Mouse (Mus musculus): ENCODE data around the gene Polm. TPM values are rescaled to one million over a fixed set of nuclear protein-coding genes. Genes with fewer than 3 reads are reported as not detected.

Polm gene
- polyA plus RNA-seq, 1 experiment from 2014 or later = 5.1 TPM

DNA sequence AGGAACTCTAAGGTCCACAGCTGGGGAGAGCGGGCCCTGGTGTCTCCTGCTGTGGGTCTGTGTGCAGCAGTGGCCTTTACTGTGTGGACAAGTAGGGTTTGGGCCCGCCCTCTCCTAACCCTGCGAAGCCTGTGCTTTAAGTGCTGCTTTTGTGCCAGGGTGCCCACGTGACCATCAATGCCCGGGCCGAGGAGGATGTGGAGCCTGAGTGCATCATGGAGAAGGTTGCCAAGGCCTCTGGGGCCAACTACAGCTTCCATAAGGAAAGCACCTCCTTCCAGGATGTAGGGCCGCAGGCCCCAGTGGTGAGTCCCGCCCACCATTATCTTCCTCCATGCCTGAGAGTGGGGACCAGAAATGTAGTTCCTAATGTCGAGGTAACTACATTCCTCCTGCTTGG is 42.5 kb downstream of the Polm start:
- Histone ChIP-seq H3K36me3 (ENCODE audit: control insufficient read depth, insufficient read depth, low read length) (peaks cover 49% of the 10 kb centered on the region), H3K4me2 (ENCODE audit: low read depth, low read length) (no peak overlapping the region), H3K27me3 (ENCODE audit: control insufficient read depth, insufficient read depth, low read length) (no peaks in the 10 kb centered on the region), H3K4me3 (ENCODE audit: low read depth, low read length) (no peak overlapping the region), H3K27ac (ENCODE audit: low read depth, low read length) (no peak overlapping the region), H3K4me1 (ENCODE audit: control insufficient read depth, insufficient read depth, low read length) (no peaks in the 10 kb centered on the region), H3K9me3 (ENCODE audit: control insufficient read depth, low read length) (no peaks in the 10 kb centered on the region), H3K9ac (replicated peaks; ENCODE audit: low read depth, low read length) (no peak overlapping the region)
- no peak for ATAC-seq (ENCODE audit: low read depth)
- 90% methylated on average over 9 of the region's 9 CpGs for WGBS

DNA sequence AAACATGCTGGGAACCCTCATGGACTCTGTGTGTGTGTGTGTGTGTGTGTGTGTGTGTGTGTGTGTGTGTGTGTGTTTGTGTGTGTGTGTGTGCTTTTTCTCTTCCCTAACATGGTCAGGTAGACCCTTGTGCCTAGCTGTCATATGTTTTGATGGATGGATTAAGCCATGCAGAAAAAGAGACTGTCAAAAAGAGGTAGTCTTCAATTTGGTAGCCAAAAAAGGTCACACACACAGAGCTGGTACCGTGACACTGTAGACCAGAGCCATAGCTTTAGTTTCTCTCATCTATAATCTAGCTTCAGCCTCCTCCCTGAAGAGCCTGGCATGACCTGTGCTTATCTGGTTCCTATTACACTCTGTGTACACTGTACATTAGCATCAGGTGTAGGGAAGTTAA is 47.4 kb downstream of the Polm start:
- 96% methylated on average over 1 of the region's 1 CpGs for WGBS
- no peaks in the 10 kb centered on the region for H3K27me3 ChIP-seq (ENCODE audit: control insufficient read depth, insufficient read depth, low read length)

GRCm38 (mm10) chr11:5789754-5790333 is 48.0 kb downstream of the Polm start:
- Histone ChIP-seq H3K36me3 (ENCODE audit: control insufficient read depth, insufficient read depth, low read length) (peaks cover 8% of the 10 kb centered on the region), H3K27ac (ENCODE audit: low read depth, low read length) (no peak overlapping the region), H3K4me3 (ENCODE audit: low read depth, low read length) (no peak overlapping the region), H3K4me1 (ENCODE audit: control insufficient read depth, insufficient read depth, low read length) (peaks cover 14% of the 10 kb centered on the region), H3K9me3 (ENCODE audit: control insufficient read depth, low read length) (no peaks in the 10 kb centered on the region), H3K27me3 (ENCODE audit: control insufficient read depth, insufficient read depth, low read length) (no peaks in the 10 kb centered on the region), H3K9ac (replicated peaks; ENCODE audit: low read depth, low read length) (no peak overlapping the region), H3K4me2 (ENCODE audit: low read depth, low read length) (peak overlapping the region; percentile 77)
- WGBS = 91% methylated on average over 3 of the region's 3 CpGs
- ATAC-seq (ENCODE audit: low read depth) = no peak

More for the DNA sequence above, 47.4 kb downstream of the Polm start:
- no peaks in the 10 kb centered on the region for H3K9me3 ChIP-seq (ENCODE audit: control insufficient read depth, low read length)
- H3K27ac ChIP-seq (ENCODE audit: low read depth, low read length) = no peak overlapping the region
- peaks cover 14% of the 10 kb centered on the region for H3K4me1 ChIP-seq (ENCODE audit: control insufficient read depth, insufficient read depth, low read length)
- no peak overlapping the region for H3K4me3 ChIP-seq (ENCODE audit: low read depth, low read length)
- peaks cover 14% of the 10 kb centered on the region for H3K36me3 ChIP-seq (ENCODE audit: control insufficient read depth, insufficient read depth, low read length)
- H3K9ac ChIP-seq (replicated peaks; ENCODE audit: low read depth, low read length) = no peak overlapping the region
- H3K4me2 ChIP-seq (ENCODE audit: low read depth, low read length) = no peak overlapping the region
- no peak for ATAC-seq (ENCODE audit: low read depth)

GRCm38 (mm10) chr11:5789071-5789753 is 48.6 kb downstream of the Polm start:
- ATAC-seq (ENCODE audit: low read depth) = no peak
- Histone ChIP-seq H3K9ac (replicated peaks; ENCODE audit: low read depth, low read length) (peak overlapping the region; percentile 90), H3K27me3 (ENCODE audit: control insufficient read depth, insufficient read depth, low read length) (no peaks in the 10 kb centered on the region), H3K9me3 (ENCODE audit: control insufficient read depth, low read length) (no peaks in the 10 kb centered on the region), H3K4me2 (ENCODE audit: low read depth, low read length) (peak overlapping the region; percentile 77), H3K27ac (ENCODE audit: low read depth, low read length) (peak overlapping the region; percentile 76), H3K4me1 (ENCODE audit: control insufficient read depth, insufficient read depth, low read length) (peaks cover 14% of the 10 kb centered on the region), H3K4me3 (ENCODE audit: low read depth, low read length) (peak overlapping the region; percentile 87), H3K36me3 (ENCODE audit: control insufficient read depth, insufficient read depth, low read length) (peaks cover 8% of the 10 kb centered on the region)
- 77% methylated on average over 6 of the region's 6 CpGs for WGBS

DNA sequence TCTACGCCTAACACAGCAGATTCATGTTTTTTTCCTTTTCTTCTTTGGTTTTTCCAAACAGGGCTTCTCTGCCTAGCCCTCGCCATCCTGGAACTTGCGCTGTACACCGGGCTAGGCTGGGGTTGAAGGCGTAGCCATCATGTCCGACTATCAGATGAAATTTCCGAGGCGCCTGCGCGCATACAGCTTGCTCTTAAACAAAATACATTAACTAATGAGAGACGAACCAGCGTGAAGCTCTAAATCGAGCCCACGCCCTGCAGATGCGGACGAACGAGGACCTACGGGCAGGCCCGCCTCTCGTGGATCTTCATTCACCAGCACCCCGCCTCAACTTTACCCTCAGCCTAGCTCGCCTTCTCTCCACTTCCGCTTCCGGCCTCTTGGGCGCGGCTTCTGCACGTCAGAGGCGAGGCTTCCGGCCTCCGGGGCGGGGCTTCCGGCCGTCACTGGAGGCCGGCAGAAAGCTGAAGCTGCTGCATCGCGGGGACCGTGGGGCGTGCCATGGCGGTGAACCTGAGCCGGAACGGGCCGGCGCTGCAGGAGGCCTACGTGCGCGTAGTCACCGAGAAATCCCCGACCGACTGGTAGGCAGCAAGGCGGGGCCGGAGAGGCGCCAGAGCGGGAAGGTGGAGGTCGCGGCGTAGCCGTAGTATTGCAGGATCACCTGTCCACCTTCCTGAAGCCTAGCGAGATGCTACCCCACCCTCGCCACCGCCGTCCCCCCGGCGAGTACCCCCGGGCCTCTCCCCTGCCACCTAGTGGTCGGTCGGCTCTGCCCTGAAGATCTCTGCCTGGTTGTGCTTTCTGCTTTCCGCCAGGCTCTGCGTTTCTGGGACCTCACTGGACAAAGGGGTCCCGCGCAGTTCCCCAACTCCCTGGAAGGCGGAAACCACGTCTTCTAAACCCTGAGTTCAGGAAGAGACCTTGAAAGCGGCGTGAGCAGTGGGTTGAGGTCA is 49.5 kb downstream of the Polm start, which contains the start of gene Dbnl:
TSS of gene Dbnl (plus strand) at position 433 of the 959 bp plus-strand sequence.
- peaks cover 14% of the 10 kb centered on the region for H3K4me1 ChIP-seq (ENCODE audit: control insufficient read depth, insufficient read depth, low read length)
- under 1% methylated on average over 74 of the region's 74 CpGs for WGBS
- H3K9me3 ChIP-seq (ENCODE audit: control insufficient read depth, low read length) = no peaks in the 10 kb centered on the region
- peaks cover 5% of the 10 kb centered on the region; the same call in 1 of the 2 replicates for H3K36me3 ChIP-seq (ENCODE audit: control insufficient read depth, insufficient read depth, low read length)
- peak within 1 kb of the TSS; percentile 76 for H3K27ac ChIP-seq (ENCODE audit: low read depth, low read length)
- peak; percentile 97 for ATAC-seq (ENCODE audit: low read depth)
- no peaks in the 10 kb centered on the region for H3K27me3 ChIP-seq (ENCODE audit: control insufficient read depth, insufficient read depth, low read length)
- peak within 1 kb of the TSS; percentile 87 for H3K4me3 ChIP-seq (ENCODE audit: low read depth, low read length)
- H3K9ac ChIP-seq (replicated peaks; ENCODE audit: low read depth, low read length) = peak within 1 kb of the TSS; percentile 90
- H3K4me2 ChIP-seq (ENCODE audit: low read depth, low read length) = peak within 1 kb of the TSS; percentile 77

- Histone ChIP-seq H3K4me2 (ENCODE audit: low read depth, low read length) (peak overlapping the region; percentile 77), H3K27ac (ENCODE audit: low read depth, low read length) (peak overlapping the region; percentile 76), H3K9ac (replicated peaks; ENCODE audit: low read depth, low read length) (peak overlapping the region; percentile 90), H3K36me3 (ENCODE audit: control insufficient read depth, insufficient read depth, low read length) (peaks cover 2% of the 10 kb centered on the region; the same call in 1 of the 2 replicates), H3K9me3 (ENCODE audit: control insufficient read depth, low read length) (no peaks in the 10 kb centered on the region), H3K4me1 (ENCODE audit: control insufficient read depth, insufficient read depth, low read length) (peaks cover 14% of the 10 kb centered on the region), H3K27me3 (ENCODE audit: control insufficient read depth, insufficient read depth, low read length) (no peaks in the 10 kb centered on the region), H3K4me3 (ENCODE audit: low read depth, low read length) (peak overlapping the region; percentile 87)
- 32% methylated on average over 8 of the region's 8 CpGs for WGBS
- ATAC-seq (ENCODE audit: low read depth) = no peak; the same call in 1 of the 2 replicates
Measured at GRCm38 (mm10) chr11:5787671-5788055, 50.2 kb downstream of the Polm start.

DNA sequence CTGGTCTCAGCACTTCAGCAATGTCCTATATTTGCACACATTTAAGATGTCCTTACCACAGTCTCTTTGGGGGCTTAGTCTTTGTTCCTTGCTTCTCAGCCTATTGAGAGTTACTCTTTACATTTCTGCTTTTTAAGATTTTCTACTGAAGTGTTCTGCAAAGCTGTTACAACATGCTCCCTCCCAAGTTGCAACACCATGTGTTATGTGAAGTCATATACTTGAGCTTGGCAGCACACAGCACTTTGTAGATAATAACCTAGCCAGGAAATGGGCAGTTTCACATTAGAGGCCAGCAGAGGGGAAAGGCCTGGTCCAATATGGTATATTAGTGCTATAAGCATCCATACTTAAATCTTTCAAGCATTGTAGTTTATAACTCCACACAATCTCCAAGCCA is 52.1 kb downstream of the Polm start:
- no peak overlapping the region for H3K27ac ChIP-seq (ENCODE audit: low read depth, low read length)
- no peaks in the 10 kb centered on the region for H3K27me3 ChIP-seq (ENCODE audit: control insufficient read depth, insufficient read depth, low read length)
- peaks cover 14% of the 10 kb centered on the region for H3K4me1 ChIP-seq (ENCODE audit: control insufficient read depth, insufficient read depth, low read length)
- no peak overlapping the region for H3K4me3 ChIP-seq (ENCODE audit: low read depth, low read length)
- H3K9me3 ChIP-seq (ENCODE audit: control insufficient read depth, low read length) = no peaks in the 10 kb centered on the region
- ATAC-seq (ENCODE audit: low read depth) = no peak
- H3K4me2 ChIP-seq (ENCODE audit: low read depth, low read length) = no peak overlapping the region
- H3K36me3 ChIP-seq (ENCODE audit: control insufficient read depth, insufficient read depth, low read length) = no peaks in the 10 kb centered on the region
- H3K9ac ChIP-seq (replicated peaks; ENCODE audit: low read depth, low read length) = no peak overlapping the region

DNA sequence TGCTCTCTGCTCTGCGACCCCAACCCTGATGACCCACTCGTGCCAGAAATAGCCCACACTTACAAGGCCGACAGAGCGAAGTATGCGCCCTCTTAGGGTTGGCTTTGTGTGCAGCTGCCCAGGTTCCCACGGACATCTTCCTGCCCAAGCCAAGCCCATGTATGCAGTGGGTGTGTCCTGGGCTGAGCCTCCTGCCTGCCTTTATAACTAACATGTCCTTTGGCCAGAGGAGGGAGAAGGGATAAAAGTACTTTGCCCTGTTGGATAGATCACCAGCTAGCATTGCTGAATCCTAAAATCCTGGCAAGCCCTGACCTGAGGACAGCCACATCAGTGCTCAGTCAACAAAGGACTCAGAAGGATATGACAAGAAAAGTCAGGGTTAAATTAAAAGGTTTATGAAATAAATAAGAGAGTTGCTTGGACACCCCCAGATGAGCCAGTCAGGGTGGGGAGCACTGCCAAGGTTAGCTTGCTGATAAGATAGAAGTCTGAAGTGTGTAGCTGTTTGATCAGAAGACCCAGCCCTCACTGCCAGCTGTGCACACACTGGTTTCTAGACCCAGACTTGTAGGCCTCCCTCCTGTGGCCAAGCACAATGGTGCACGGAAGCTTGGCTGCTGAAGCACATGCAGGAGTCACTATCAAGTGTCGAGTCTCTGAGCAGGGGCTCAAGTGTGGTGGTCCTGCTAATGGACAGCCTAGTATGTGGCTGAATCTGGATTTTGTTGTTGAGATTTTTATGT is 55.4 kb downstream of the Polm start:
- H3K27me3 ChIP-seq (ENCODE audit: control insufficient read depth, insufficient read depth, low read length) = no peaks in the 10 kb centered on the region
- 74% methylated on average over 8 of the region's 8 CpGs for WGBS
- H3K9me3 ChIP-seq (ENCODE audit: control insufficient read depth, low read length) = no peaks in the 10 kb centered on the region
- H3K4me3 ChIP-seq (ENCODE audit: low read depth, low read length) = no peak overlapping the region
- no peaks in the 10 kb centered on the region for H3K36me3 ChIP-seq (ENCODE audit: control insufficient read depth, insufficient read depth, low read length)
- no peak overlapping the region for H3K9ac ChIP-seq (replicated peaks; ENCODE audit: low read depth, low read length)
- no peak overlapping the region for H3K4me2 ChIP-seq (ENCODE audit: low read depth, low read length)
- no peak overlapping the region for H3K27ac ChIP-seq (ENCODE audit: low read depth, low read length)
- no peak for ATAC-seq (ENCODE audit: low read depth)
- H3K4me1 ChIP-seq (ENCODE audit: control insufficient read depth, insufficient read depth, low read length) = peaks cover 2% of the 10 kb centered on the region; the same call in 1 of the 2 replicates
